Mouse (Mus musculus): ENCODE measurements around the gene Hnrnpl. TPM values are rescaled to one million over a fixed set of nuclear protein-coding genes. Genes with fewer than 3 reads are reported as not detected.

Gene Hnrnpl
- polyA plus RNA-seq, 1 experiment from 2014 or later, result 88.6 TPM

GRCm38 (mm10) chr7:28808957-28809393 is 634 bp downstream of the Hnrnpl start:
- ATAC-seq, result peak; percentile 55
- peak overlapping the region; percentile 98 for H3K9ac ChIP-seq (replicated peaks)
- no peaks in the 10 kb centered on the region for H3K27me3 ChIP-seq (ENCODE audit: insufficient read depth, low read length)
- under 1% methylated on average over 24 of the region's 32 CpGs for WGBS (ENCODE audit: insufficient replicate concordance)
- H3K27ac ChIP-seq (ENCODE audit: low read depth), result peak overlapping the region; percentile 100
- H3K4me1 ChIP-seq (ENCODE audit: insufficient read depth), result peaks cover 34% of the 10 kb centered on the region
- no peaks in the 10 kb centered on the region for H3K9me3 ChIP-seq (ENCODE audit: low read length)
- peak overlapping the region; percentile 92 for H3K4me2 ChIP-seq (ENCODE audit: low read depth, low read length)
- H3K4me3 ChIP-seq (ENCODE audit: low read depth, low read length), result peak overlapping the region; percentile 89
- DNase-seq, result peak; percentile 94
- peaks cover 12% of the 10 kb centered on the region for H3K36me3 ChIP-seq (replicated peaks; ENCODE audit: insufficient read depth, low read length)
- TF ChIP-seq EP300 (IDR thresholded peaks at IDR 0.05; ENCODE audit: low read depth) (peak; percentile 33; the same call in 1 of the 2 replicates), CTCF (IDR thresholded peaks at IDR 0.05; ENCODE audit: low read depth) (no peak)

GRCm38 (mm10) chr7:28809401-28810089 is 1.2 kb downstream of the Hnrnpl start:
- no peaks in the 10 kb centered on the region for H3K27me3 ChIP-seq (ENCODE audit: insufficient read depth, low read length)
- peak overlapping the region; percentile 92 for H3K4me2 ChIP-seq (ENCODE audit: low read depth, low read length)
- H3K4me1 ChIP-seq (ENCODE audit: insufficient read depth), result peaks cover 33% of the 10 kb centered on the region
- peak overlapping the region; percentile 89 for H3K4me3 ChIP-seq (ENCODE audit: low read depth, low read length)
- no peaks in the 10 kb centered on the region for H3K9me3 ChIP-seq (ENCODE audit: low read length)
- ATAC-seq (peak; percentile 9), DNase-seq (peak; percentile 82)
- under 1% methylated on average over 35 of the region's 35 CpGs for WGBS (ENCODE audit: insufficient replicate concordance)
- no peak for TF ChIP-seq CTCF (IDR thresholded peaks at IDR 0.05; ENCODE audit: low read depth)
- H3K36me3 ChIP-seq (replicated peaks; ENCODE audit: insufficient read depth, low read length), result peaks cover 18% of the 10 kb centered on the region
- peak overlapping the region; percentile 100 for H3K27ac ChIP-seq (ENCODE audit: low read depth)
- H3K9ac ChIP-seq (replicated peaks), result peak overlapping the region; percentile 98

GRCm38 (mm10) chr7:28810107-28811066 is 2.0 kb downstream of the Hnrnpl start:
- Histone ChIP-seq H3K27me3 (ENCODE audit: insufficient read depth, low read length) (no peaks in the 10 kb centered on the region), H3K27ac (ENCODE audit: low read depth) (peak overlapping the region; percentile 100), H3K4me2 (ENCODE audit: low read depth, low read length) (peak overlapping the region; percentile 92), H3K9ac (replicated peaks) (peak overlapping the region; percentile 98), H3K9me3 (ENCODE audit: low read length) (no peaks in the 10 kb centered on the region), H3K4me1 (ENCODE audit: insufficient read depth) (peaks cover 33% of the 10 kb centered on the region), H3K4me3 (ENCODE audit: low read depth, low read length) (peak overlapping the region; percentile 93), H3K36me3 (replicated peaks; ENCODE audit: insufficient read depth, low read length) (peaks cover 27% of the 10 kb centered on the region)
- TF ChIP-seq EP300 (IDR thresholded peaks at IDR 0.05; ENCODE audit: low read depth), result peak; percentile 52
- TF ChIP-seq CTCF (IDR thresholded peaks at IDR 0.05; ENCODE audit: low read depth), result peak; percentile 70
- ATAC-seq, result peak; percentile 88
- DNase-seq, result peak; percentile 97
- WGBS (ENCODE audit: insufficient replicate concordance), result 2% methylated on average over 65 of the region's 70 CpGs

- DNase-seq, result peak; percentile 94
- no peaks in the 10 kb centered on the region for H3K9me3 ChIP-seq (ENCODE audit: low read length)
- WGBS (ENCODE audit: insufficient replicate concordance), result under 1% methylated on average over 40 of the region's 40 CpGs
- peak overlapping the region; percentile 93 for H3K4me3 ChIP-seq (ENCODE audit: low read depth, low read length)
- peak overlapping the region; percentile 93 for H3K9ac ChIP-seq (replicated peaks)
- H3K27me3 ChIP-seq (ENCODE audit: insufficient read depth, low read length), result no peaks in the 10 kb centered on the region
- TF ChIP-seq CTCF (IDR thresholded peaks at IDR 0.05; ENCODE audit: low read depth) (no peak), EP300 (IDR thresholded peaks at IDR 0.05; ENCODE audit: low read depth) (peak; percentile 42; the same call in 1 of the 2 replicates)
- H3K4me1 ChIP-seq (ENCODE audit: insufficient read depth), result peaks cover 35% of the 10 kb centered on the region
- ATAC-seq, result peak; percentile 30
- H3K27ac ChIP-seq (ENCODE audit: low read depth), result peak overlapping the region; percentile 99
- peak overlapping the region; percentile 72 for H3K4me2 ChIP-seq (ENCODE audit: low read depth, low read length)
- H3K36me3 ChIP-seq (replicated peaks; ENCODE audit: insufficient read depth, low read length), result peaks cover 35% of the 10 kb centered on the region
Measured at GRCm38 (mm10) chr7:28811228-28811627, 2.9 kb downstream of the Hnrnpl start.

GRCm38 (mm10) chr7:28811640-28812275 is 3.4 kb downstream of the Hnrnpl start:
- DNase-seq (no peak), ATAC-seq (no peak)
- Histone ChIP-seq H3K4me3 (ENCODE audit: low read depth, low read length) (peak overlapping the region; percentile 93), H3K9ac (replicated peaks) (peak overlapping the region; percentile 93), H3K4me1 (ENCODE audit: insufficient read depth) (peaks cover 36% of the 10 kb centered on the region), H3K4me2 (ENCODE audit: low read depth, low read length) (peak overlapping the region; percentile 72), H3K36me3 (replicated peaks; ENCODE audit: insufficient read depth, low read length) (peaks cover 40% of the 10 kb centered on the region), H3K27ac (ENCODE audit: low read depth) (peak overlapping the region; percentile 99), H3K9me3 (ENCODE audit: low read length) (no peaks in the 10 kb centered on the region), H3K27me3 (ENCODE audit: insufficient read depth, low read length) (no peaks in the 10 kb centered on the region)
- TF ChIP-seq EP300 (IDR thresholded peaks at IDR 0.05; ENCODE audit: low read depth) (no peak; the same call in 1 of the 2 replicates), CTCF (IDR thresholded peaks at IDR 0.05; ENCODE audit: low read depth) (peak; percentile 17; the same call in 1 of the 2 replicates)
- WGBS (ENCODE audit: insufficient replicate concordance), result 6% methylated on average over 7 of the region's 7 CpGs
